Mouse (Mus musculus): ENCODE measurements at regions not wholly inside any gene's neighbourhood (a gene's known extent, or its start where the extent isn't known, plus 50 kb on each side); places are given as distances from the start of the nearest gene placed in this dataset.

- TF ChIP-seq CTCF (IDR thresholded peaks at IDR 0.05; ENCODE audit: low read depth) = no peak
- TF ChIP-seq EP300 (IDR thresholded peaks at IDR 0.05; ENCODE audit: low read depth) = no peak
Observed at GRCm38 (mm10) chr12:8099821-8100220, 108.1 kb upstream of the Ldah start.

Measured in heart, postnatal 0 days (tissue).